Mouse (Mus musculus): ENCODE data around the gene Tril. TPM values are rescaled to one million over a fixed set of nuclear protein-coding genes. Genes with fewer than 3 reads are reported as not detected.

Tril gene
- polyA plus RNA-seq, 1 experiment from 2014 or later = 0.45 TPM

- Histone ChIP-seq H3K36me3 (ENCODE audit: control insufficient read depth, insufficient read depth) (no peaks in the 10 kb centered on the region), H3K4me3 (ENCODE audit: low read depth, low read length) (no peak overlapping the region), H3K9me3 (replicated peaks; ENCODE audit: control insufficient read depth, low read length) (no peaks in the 10 kb centered on the region), H3K27ac (ENCODE audit: low read length) (no peak overlapping the region), H3K4me1 (ENCODE audit: control insufficient read depth, low read depth, low read length) (no peaks in the 10 kb centered on the region), H3K4me2 (ENCODE audit: low read depth, low read length) (no peak overlapping the region), H3K9ac (ENCODE audit: low read depth, low read length) (no peak overlapping the region), H3K27me3 (ENCODE audit: control insufficient read depth, insufficient read depth, low read depth, low read length) (peaks cover 27% of the 10 kb centered on the region)
- no peak for ATAC-seq (ENCODE audit: low read depth)
- WGBS (ENCODE audit: insufficient replicate concordance) = 44% methylated on average over 4 of the region's 4 CpGs
Observed at GRCm38 (mm10) chr6:53825213-53825612, 4.6 kb upstream of the Tril start.

GRCm38 (mm10) chr6:53821041-53821501 is 441 bp upstream of the Tril start:
- H3K4me3 ChIP-seq (ENCODE audit: low read depth, low read length) = peak overlapping the region; percentile 42
- no peaks in the 10 kb centered on the region for H3K9me3 ChIP-seq (replicated peaks; ENCODE audit: control insufficient read depth, low read length)
- no peak overlapping the region for H3K27ac ChIP-seq (ENCODE audit: low read length)
- H3K4me2 ChIP-seq (ENCODE audit: low read depth, low read length) = peak overlapping the region; percentile 59
- no peaks in the 10 kb centered on the region; the same call in 1 of the 2 replicates for H3K4me1 ChIP-seq (ENCODE audit: control insufficient read depth, low read depth, low read length)
- no peak overlapping the region for H3K9ac ChIP-seq (ENCODE audit: low read depth, low read length)
- ATAC-seq (ENCODE audit: low read depth) = no peak
- no peaks in the 10 kb centered on the region for H3K36me3 ChIP-seq (ENCODE audit: control insufficient read depth, insufficient read depth)
- 5% methylated on average over 18 of the region's 18 CpGs for WGBS (ENCODE audit: insufficient replicate concordance)
- peaks cover 65% of the 10 kb centered on the region for H3K27me3 ChIP-seq (ENCODE audit: control insufficient read depth, insufficient read depth, low read depth, low read length)

- Histone ChIP-seq H3K4me1 (ENCODE audit: control insufficient read depth, low read depth, low read length) (no peaks in the 10 kb centered on the region; the same call in 1 of the 2 replicates), H3K4me3 (ENCODE audit: low read depth, low read length) (peak overlapping the region; percentile 42), H3K4me2 (ENCODE audit: low read depth, low read length) (peak overlapping the region; percentile 59), H3K27me3 (ENCODE audit: control insufficient read depth, insufficient read depth, low read depth, low read length) (peaks cover 65% of the 10 kb centered on the region), H3K9ac (ENCODE audit: low read depth, low read length) (no peak overlapping the region), H3K27ac (ENCODE audit: low read length) (peak overlapping the region; percentile 24; the same call in 1 of the 2 replicates), H3K9me3 (replicated peaks; ENCODE audit: control insufficient read depth, low read length) (no peaks in the 10 kb centered on the region), H3K36me3 (ENCODE audit: control insufficient read depth, insufficient read depth) (no peaks in the 10 kb centered on the region)
- ATAC-seq (ENCODE audit: low read depth) = no peak
- WGBS (ENCODE audit: insufficient replicate concordance) = 1% methylated on average over 56 of the region's 64 CpGs
Observed at GRCm38 (mm10) chr6:53819761-53820485, 707 bp downstream of the Tril start.

- H3K4me2 ChIP-seq (ENCODE audit: low read depth, low read length) = no peak overlapping the region
- no peak overlapping the region for H3K9ac ChIP-seq (ENCODE audit: low read depth, low read length)
- ATAC-seq (ENCODE audit: low read depth) = no peak
- H3K36me3 ChIP-seq (ENCODE audit: control insufficient read depth, insufficient read depth) = no peaks in the 10 kb centered on the region
- 4% methylated on average over 52 of the region's 52 CpGs for WGBS (ENCODE audit: insufficient replicate concordance)
- no peak overlapping the region for H3K27ac ChIP-seq (ENCODE audit: low read length)
- peaks cover 65% of the 10 kb centered on the region for H3K27me3 ChIP-seq (ENCODE audit: control insufficient read depth, insufficient read depth, low read depth, low read length)
- H3K4me3 ChIP-seq (ENCODE audit: low read depth, low read length) = peak overlapping the region; percentile 42; the same call in 1 of the 2 replicates
- H3K4me1 ChIP-seq (ENCODE audit: control insufficient read depth, low read depth, low read length) = no peaks in the 10 kb centered on the region; the same call in 1 of the 2 replicates
- H3K9me3 ChIP-seq (replicated peaks; ENCODE audit: control insufficient read depth, low read length) = no peaks in the 10 kb centered on the region
Observed at GRCm38 (mm10) chr6:53818732-53819661, 1.6 kb downstream of the Tril start.

GRCm38 (mm10) chr6:53818264-53818731 is 2.3 kb downstream of the Tril start:
- peaks cover 63% of the 10 kb centered on the region for H3K27me3 ChIP-seq (ENCODE audit: control insufficient read depth, insufficient read depth, low read depth, low read length)
- ATAC-seq (ENCODE audit: low read depth) = no peak
- 2% methylated on average over 42 of the region's 42 CpGs for WGBS (ENCODE audit: insufficient replicate concordance)

GRCm38 (mm10) chr6:53817763-53818174 is 2.9 kb downstream of the Tril start:
- H3K4me2 ChIP-seq (ENCODE audit: low read depth, low read length) = no peak overlapping the region
- H3K36me3 ChIP-seq (ENCODE audit: control insufficient read depth, insufficient read depth) = no peaks in the 10 kb centered on the region
- H3K9ac ChIP-seq (ENCODE audit: low read depth, low read length) = no peak overlapping the region
- H3K27me3 ChIP-seq (ENCODE audit: control insufficient read depth, insufficient read depth, low read depth, low read length) = peaks cover 62% of the 10 kb centered on the region
- WGBS (ENCODE audit: insufficient replicate concordance) = 14% methylated on average over 33 of the region's 33 CpGs
- H3K9me3 ChIP-seq (replicated peaks; ENCODE audit: control insufficient read depth, low read length) = no peaks in the 10 kb centered on the region
- H3K27ac ChIP-seq (ENCODE audit: low read length) = no peak overlapping the region
- no peak for ATAC-seq (ENCODE audit: low read depth)
- H3K4me3 ChIP-seq (ENCODE audit: low read depth, low read length) = peak overlapping the region; percentile 17; the same call in 1 of the 2 replicates
- no peaks in the 10 kb centered on the region; the same call in 1 of the 2 replicates for H3K4me1 ChIP-seq (ENCODE audit: control insufficient read depth, low read depth, low read length)

More at GRCm38 (mm10) chr6:53818264-53818731, 2.3 kb downstream of the Tril start:
- H3K4me1 ChIP-seq (ENCODE audit: control insufficient read depth, low read depth, low read length) = no peaks in the 10 kb centered on the region; the same call in 1 of the 2 replicates
- no peaks in the 10 kb centered on the region for H3K36me3 ChIP-seq (ENCODE audit: control insufficient read depth, insufficient read depth)
- H3K27ac ChIP-seq (ENCODE audit: low read length) = no peak overlapping the region
- no peak overlapping the region for H3K4me2 ChIP-seq (ENCODE audit: low read depth, low read length)
- H3K9me3 ChIP-seq (replicated peaks; ENCODE audit: control insufficient read depth, low read length) = no peaks in the 10 kb centered on the region
- H3K9ac ChIP-seq (ENCODE audit: low read depth, low read length) = no peak overlapping the region
- peak overlapping the region; percentile 17; the same call in 1 of the 2 replicates for H3K4me3 ChIP-seq (ENCODE audit: low read depth, low read length)

GRCm38 (mm10) chr6:53816661-53817060 is 4.0 kb downstream of the Tril start:
- Histone ChIP-seq H3K9ac (ENCODE audit: low read depth, low read length) (no peak overlapping the region), H3K4me1 (ENCODE audit: control insufficient read depth, low read depth, low read length) (no peaks in the 10 kb centered on the region; the same call in 1 of the 2 replicates), H3K27me3 (ENCODE audit: control insufficient read depth, insufficient read depth, low read depth, low read length) (peaks cover 53% of the 10 kb centered on the region), H3K27ac (ENCODE audit: low read length) (no peak overlapping the region), H3K4me3 (ENCODE audit: low read depth, low read length) (no peak overlapping the region), H3K9me3 (replicated peaks; ENCODE audit: control insufficient read depth, low read length) (no peaks in the 10 kb centered on the region), H3K4me2 (ENCODE audit: low read depth, low read length) (no peak overlapping the region), H3K36me3 (ENCODE audit: control insufficient read depth, insufficient read depth) (no peaks in the 10 kb centered on the region)
- no peak for ATAC-seq (ENCODE audit: low read depth)
- WGBS (ENCODE audit: insufficient replicate concordance) = 63% methylated on average over 8 of the region's 8 CpGs

- Histone ChIP-seq H3K4me2 (ENCODE audit: low read depth, low read length) (no peak overlapping the region), H3K27me3 (ENCODE audit: control insufficient read depth, insufficient read depth, low read depth, low read length) (peaks cover 43% of the 10 kb centered on the region), H3K4me3 (ENCODE audit: low read depth, low read length) (no peak overlapping the region), H3K9me3 (replicated peaks; ENCODE audit: control insufficient read depth, low read length) (no peaks in the 10 kb centered on the region), H3K9ac (ENCODE audit: low read depth, low read length) (no peak overlapping the region), H3K27ac (ENCODE audit: low read length) (no peak overlapping the region), H3K4me1 (ENCODE audit: control insufficient read depth, low read depth, low read length) (no peaks in the 10 kb centered on the region; the same call in 1 of the 2 replicates), H3K36me3 (ENCODE audit: control insufficient read depth, insufficient read depth) (no peaks in the 10 kb centered on the region)
- no peak for ATAC-seq (ENCODE audit: low read depth)
- WGBS (ENCODE audit: insufficient replicate concordance) = 47% methylated on average over 7 of the region's 7 CpGs
Observed at GRCm38 (mm10) chr6:53815691-53816090, 4.9 kb downstream of the Tril start.
